Mouse (Mus musculus) C2C12 (cell line): Measurements from ENCODE around the gene Chd1. TPM values are rescaled to one million over a fixed set of nuclear protein-coding genes. Genes with fewer than 3 reads are reported as not detected.

Experiments
- H3K27me3 ChIP-seq: one replicate; pipeline ENCODE4 v1.6.1; 2011; ENCODE audit not compliant: control insufficient read depth, insufficient read depth, insufficient read length
- H3K36me3 ChIP-seq: one replicate; pipeline ENCODE4 v1.6.1; 2011; ENCODE audit not compliant: control insufficient read depth, insufficient read depth
- H3K4me3 ChIP-seq: one replicate; pipeline ENCODE4 v1.5.1; 2011; ENCODE audit warnings: mild to moderate bottlenecking, control low read depth; ENCODE audit not compliant: poor library complexity, insufficient read depth, severe bottlenecking
- H3K79me2 ChIP-seq: one replicate; pipeline ENCODE4 v1.6.1; 2011; ENCODE audit not compliant: control insufficient read depth, insufficient read depth
- H3K79me3 ChIP-seq: one replicate; pipeline ENCODE4 v1.6.1; 2011; ENCODE audit warnings: low read depth, control low read depth
- H3ac ChIP-seq: one replicate; pipeline ENCODE3; 2011; ENCODE audit warnings: low read depth; ENCODE audit not compliant: control insufficient read depth, insufficient read length
- CEBPB ChIP-seq: IDR thresholded peaks from one replicate; pipeline ENCODE4 v1.6.1; 2011; ENCODE audit warnings: low read depth, mild to moderate bottlenecking, control low read depth, moderate library complexity
- CTCF ChIP-seq: IDR thresholded peaks from one replicate; pipeline ENCODE4 v1.5.1; 2011; ENCODE audit not compliant: control insufficient read depth, insufficient read depth, insufficient read length
- FOSL1 ChIP-seq: IDR thresholded peaks from one replicate; pipeline ENCODE4 v1.8.0; 2011; ENCODE audit warnings: mild to moderate bottlenecking, low read length; ENCODE audit not compliant: poor library complexity, insufficient read depth, severe bottlenecking
- MAX ChIP-seq: IDR thresholded peaks from one replicate; pipeline ENCODE4 v1.6.1; 2011; ENCODE audit warnings: mild to moderate bottlenecking, control low read depth
- MYOD1 ChIP-seq: IDR thresholded peaks from one replicate; pipeline ENCODE4 v1.6.1; 2011; ENCODE audit warnings: low read depth; ENCODE audit not compliant: control insufficient read depth, insufficient read length
- MYOG ChIP-seq: IDR thresholded peaks from one replicate; pipeline ENCODE4 v1.6.1; 2011; ENCODE audit not compliant: control insufficient read depth, insufficient read length; ENCODE audit errors: extremely low read depth
- USF1 ChIP-seq: IDR thresholded peaks from one replicate; pipeline ENCODE4 v1.6.1; 2011; ENCODE audit warnings: low read depth, mild to moderate bottlenecking, control low read depth, moderate library complexity
- long read RNA-seq, 2 experiments: library from polyadenylated mRNA; unstranded; transcript quantifications; one replicate each; pipeline ENCODE4 v2.0.0; 2019 to 2020
- polyA plus RNA-seq: library from polyadenylated mRNA; unstranded; fragments of >200 nt; fragmentation: generic; extraction: Trizol; gene quantifications from one replicate; pipeline ENCODE4 v1.2.1, GENCODE M21; 2012; ENCODE audit warnings: missing spikeins

The Chd1 gene
- 6.9 TPM for polyA plus RNA-seq
- long read RNA-seq, experiment 1, partial matches to known transcripts: 13 of 13 reads
- long read RNA-seq, experiment 1, other reads (novel, unspliced or antisense): 0 of 13 reads
- long read RNA-seq, experiment 2, full-length matches to known transcripts: 25 of 115 reads
- long read RNA-seq, experiment 2, partial matches to known transcripts: 58 of 115 reads
- long read RNA-seq, experiment 2, other reads (novel, unspliced or antisense): 32 of 115 reads

DNA sequence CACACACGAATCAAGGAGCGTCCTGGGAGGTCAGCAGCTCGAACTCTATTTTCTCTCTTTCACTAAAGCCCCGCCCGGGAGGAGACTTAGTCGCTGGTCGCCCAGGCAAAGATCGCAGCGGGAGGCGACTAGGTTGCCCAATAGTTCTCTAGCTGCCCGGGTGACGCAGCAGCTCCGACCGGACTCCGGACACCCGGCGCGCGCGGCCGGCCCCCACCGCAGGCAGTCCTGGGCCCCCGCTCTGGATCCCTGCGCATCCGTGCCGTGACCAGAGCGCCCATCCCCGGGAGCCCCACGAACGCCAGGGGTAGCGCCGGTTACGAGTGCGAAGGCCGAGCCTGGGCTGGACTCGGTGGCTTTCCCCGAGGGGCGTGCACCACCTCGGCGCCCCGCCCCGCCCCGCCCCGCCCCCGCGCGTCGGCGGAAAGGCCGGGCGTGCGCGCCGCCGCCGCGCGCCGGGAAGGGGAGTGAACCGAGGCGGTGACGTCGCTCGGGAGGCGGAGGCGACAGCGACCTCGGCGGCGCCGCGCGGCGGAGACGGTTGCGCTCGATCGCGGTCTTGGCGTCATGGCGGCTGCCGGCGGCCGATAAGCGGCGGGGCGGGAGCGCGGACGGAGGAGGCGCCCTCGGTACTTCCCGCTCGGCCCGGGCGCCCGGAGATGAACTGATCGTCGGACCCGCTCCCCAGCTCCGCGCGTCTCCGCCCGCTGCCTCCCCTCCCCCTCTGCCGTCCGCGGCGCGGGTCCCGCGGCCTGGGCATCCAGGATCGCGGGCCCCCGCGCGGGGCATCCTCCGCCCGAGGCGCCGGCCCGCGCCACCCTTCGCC lies at the start of gene Chd1:
Gene Chd1 (plus strand): TSS at position 493 of the 826 bp plus-strand sequence.
- peaks cover 28% of the 10 kb centered on the region for H3K36me3 ChIP-seq
- H3ac ChIP-seq: peak within 1 kb of the TSS; percentile 89
- TF ChIP-seq USF1: no peak
- TF ChIP-seq FOSL1: no peak
- TF ChIP-seq CEBPB: peak; percentile 84
- no peak for TF ChIP-seq MYOG
- peaks cover 48% of the 10 kb centered on the region for H3K79me2 ChIP-seq
- no peaks in the 10 kb centered on the region for H3K27me3 ChIP-seq
- H3K79me3 ChIP-seq: peaks cover 41% of the 10 kb centered on the region
- H3K4me3 ChIP-seq: peak within 1 kb of the TSS; percentile 71

GRCm38 (mm10) chr17:15656881-15657607 lies 47.7 kb upstream of the Chd1 start:
- TF ChIP-seq MYOG: no peak
- TF ChIP-seq USF1: no peak
- TF ChIP-seq MAX: no peak
- Histone ChIP-seq H3K27me3 (peaks cover 3% of the 10 kb centered on the region), H3ac (no peak overlapping the region), H3K36me3 (no peaks in the 10 kb centered on the region), H3K79me3 (no peaks in the 10 kb centered on the region), H3K79me2 (no peaks in the 10 kb centered on the region), H3K4me3 (no peak overlapping the region)

DNA sequence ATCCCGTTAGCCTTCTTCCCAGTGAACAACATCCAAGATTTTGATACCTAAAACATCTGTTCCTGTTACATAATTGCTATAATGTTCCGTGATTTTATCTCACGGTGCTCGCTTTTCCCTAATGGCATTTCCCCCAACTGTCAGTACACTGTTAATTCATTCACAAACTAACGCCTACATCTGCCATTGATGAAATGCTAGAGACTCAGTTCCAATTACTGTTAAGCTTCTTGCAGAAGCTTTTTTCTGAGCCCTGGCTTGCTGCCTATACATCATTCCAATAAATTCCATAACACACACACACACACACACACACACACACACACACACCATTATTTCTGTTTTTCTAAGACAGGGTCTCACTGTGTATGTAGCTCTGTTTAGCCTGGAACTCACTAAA lies 31.9 kb upstream of the Chd1 start:
- Histone ChIP-seq H3K4me3 (no peak overlapping the region), H3K79me2 (no peaks in the 10 kb centered on the region), H3K79me3 (no peaks in the 10 kb centered on the region), H3K27me3 (no peaks in the 10 kb centered on the region), H3K36me3 (no peaks in the 10 kb centered on the region), H3ac (no peak overlapping the region)
- no peak for TF ChIP-seq FOSL1
- TF ChIP-seq CEBPB: no peak
- TF ChIP-seq MYOD1: no peak
- no peak for TF ChIP-seq USF1
- no peak for TF ChIP-seq CTCF
- TF ChIP-seq MAX: no peak
- TF ChIP-seq MYOG: no peak

DNA sequence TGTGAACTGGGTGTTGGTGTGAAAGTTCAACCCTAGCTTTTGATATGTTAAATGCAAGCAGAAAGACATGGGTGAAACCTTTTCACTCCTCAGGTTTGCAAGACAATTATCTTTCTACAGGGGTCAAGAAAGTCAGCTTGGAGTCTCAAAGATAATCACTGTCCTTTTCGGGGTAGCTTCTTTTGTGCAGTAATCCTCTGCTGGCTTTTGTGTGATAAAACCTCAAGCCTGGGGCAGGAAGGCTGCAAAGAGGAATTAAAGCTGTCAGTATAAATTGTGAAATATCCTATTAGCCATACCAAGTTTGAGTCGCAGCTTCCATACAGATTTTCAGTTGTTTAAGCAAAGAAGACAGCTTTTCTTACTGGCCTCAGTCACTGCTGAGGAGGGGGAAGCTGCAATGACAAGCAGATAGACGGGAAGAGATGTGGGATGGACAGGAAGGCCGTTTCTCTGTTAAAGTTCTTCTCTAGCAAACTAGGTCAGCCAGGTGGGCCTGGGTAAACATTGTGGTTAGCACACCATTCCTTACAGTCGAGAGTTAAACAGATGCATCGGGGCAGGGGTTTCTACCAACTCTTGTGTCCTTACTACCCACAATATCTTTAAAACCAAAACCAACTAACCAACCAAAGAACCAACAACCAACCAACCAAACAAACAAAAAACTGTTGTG lies 26.7 kb upstream of the Chd1 start:
- no peaks in the 10 kb centered on the region for H3K27me3 ChIP-seq
- H3K4me3 ChIP-seq: no peak overlapping the region
- no peaks in the 10 kb centered on the region for H3K79me3 ChIP-seq
- H3K36me3 ChIP-seq: no peaks in the 10 kb centered on the region
- H3ac ChIP-seq: no peak overlapping the region
- TF ChIP-seq CEBPB (no peak), MAX (no peak), MYOD1 (no peak), MYOG (no peak), USF1 (no peak), FOSL1 (no peak), CTCF (no peak)
- H3K79me2 ChIP-seq: no peaks in the 10 kb centered on the region

GRCm38 (mm10) chr17:15679966-15680630 lies 24.7 kb upstream of the Chd1 start:
- Histone ChIP-seq H3K27me3 (no peaks in the 10 kb centered on the region), H3K79me3 (no peaks in the 10 kb centered on the region), H3K4me3 (no peak overlapping the region), H3K79me2 (no peaks in the 10 kb centered on the region), H3K36me3 (no peaks in the 10 kb centered on the region), H3ac (no peak overlapping the region)
- TF ChIP-seq MYOG (no peak), MAX (no peak), FOSL1 (no peak), CEBPB (no peak), USF1 (no peak)
